Mouse (Mus musculus): Measurements from ENCODE around the gene Nrcam. TPM values are rescaled to one million over a fixed set of nuclear protein-coding genes. Genes with fewer than 3 reads are reported as not detected.

The Nrcam gene
- polyA plus RNA-seq, 1 experiment from 2014 or later, result 5.1 TPM

DNA sequence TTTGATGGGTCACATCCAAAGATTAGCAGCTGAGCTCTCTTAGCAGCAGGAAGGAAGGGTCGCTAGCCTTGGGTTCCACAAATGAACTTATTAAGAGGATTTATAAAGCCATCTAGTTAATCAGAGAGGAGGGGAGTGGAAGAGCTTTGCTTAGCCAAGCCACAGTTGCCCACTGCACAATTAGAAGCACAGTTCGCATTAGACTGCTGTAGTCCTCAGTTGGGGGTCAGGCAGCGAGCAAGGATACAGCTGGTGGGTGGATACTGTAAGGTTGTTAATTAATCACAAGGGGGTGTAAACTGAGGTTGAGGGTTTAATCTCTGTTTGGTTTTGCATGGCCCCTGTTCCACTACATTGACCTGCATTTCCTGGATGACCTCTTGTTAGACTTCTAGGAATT, 152.7 kb downstream of the Nrcam start:
- H3K27me3 ChIP-seq (ENCODE audit: insufficient read depth, low read length), result no peaks in the 10 kb centered on the region
- H3K4me1 ChIP-seq (replicated peaks; ENCODE audit: insufficient read depth, low read length), result no peaks in the 10 kb centered on the region
- no peak for TF ChIP-seq CTCF (IDR thresholded peaks at IDR 0.05; ENCODE audit: low read depth)
- H3K36me3 ChIP-seq (ENCODE audit: insufficient read depth, low read length), result no peaks in the 10 kb centered on the region
- no peak overlapping the region for H3K27ac ChIP-seq
- no peak for DNase-seq (ENCODE audit: low spot score)
- H3K9me3 ChIP-seq (replicated peaks; ENCODE audit: low read length), result no peaks in the 10 kb centered on the region
- no peak overlapping the region for H3K4me2 ChIP-seq (ENCODE audit: low read length)
- H3K9ac ChIP-seq (ENCODE audit: low read depth, low read length), result no peak overlapping the region
- ATAC-seq (replicated peaks; ENCODE audit: low FRiP score, low read depth), result no peak
- H3K4me3 ChIP-seq (replicated peaks; ENCODE audit: low read depth, low read length), result no peak overlapping the region
- WGBS, result 23% methylated on average over 3 of the region's 3 CpGs

DNA sequence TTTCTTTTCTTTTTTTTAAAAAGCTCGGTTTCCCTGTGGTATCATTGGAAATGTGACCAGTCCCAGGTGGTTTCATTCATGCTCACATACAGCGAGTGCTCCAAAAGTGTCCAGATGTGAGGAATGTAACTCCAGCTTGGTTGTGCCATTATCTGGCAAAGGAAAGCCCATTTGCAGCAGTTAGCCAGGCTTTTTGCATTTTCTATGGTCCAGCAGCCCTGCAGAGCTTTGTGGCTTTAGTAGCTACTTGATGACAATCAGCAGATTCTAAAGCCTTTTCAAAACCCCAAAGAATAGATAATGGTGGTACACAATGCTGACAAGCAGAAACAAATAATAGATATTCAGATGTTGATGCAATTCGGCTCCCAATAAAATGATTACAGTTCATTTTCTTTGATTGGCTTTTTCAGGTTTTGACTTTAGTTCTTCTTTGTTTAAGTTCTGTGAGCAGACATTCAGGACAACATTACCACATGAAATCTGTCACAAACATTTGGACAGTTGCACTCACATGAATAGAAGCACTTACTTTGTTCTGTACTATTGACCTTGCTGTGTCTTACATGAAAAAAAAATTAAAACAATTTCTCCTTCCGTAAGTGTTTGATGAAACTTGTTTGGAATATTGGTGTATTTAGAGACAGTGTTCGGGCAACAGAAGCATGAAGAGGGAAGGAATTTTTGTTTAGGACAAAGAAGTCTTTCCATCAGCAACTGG, 164.2 kb downstream of the Nrcam start:
- TF ChIP-seq CTCF (IDR thresholded peaks at IDR 0.05; ENCODE audit: low read depth), result no peak
- no peaks in the 10 kb centered on the region for H3K27me3 ChIP-seq (ENCODE audit: insufficient read depth, low read length)
- H3K36me3 ChIP-seq (ENCODE audit: insufficient read depth, low read length), result no peaks in the 10 kb centered on the region
- H3K9ac ChIP-seq (ENCODE audit: low read depth, low read length), result no peak overlapping the region
- H3K27ac ChIP-seq, result no peak overlapping the region
- H3K9me3 ChIP-seq (replicated peaks; ENCODE audit: low read length), result no peaks in the 10 kb centered on the region
- DNase-seq (ENCODE audit: low spot score), result no peak
- no peak overlapping the region for H3K4me3 ChIP-seq (replicated peaks; ENCODE audit: low read depth, low read length)
- WGBS, result 63% methylated on average over 5 of the region's 5 CpGs
- H3K4me1 ChIP-seq (replicated peaks; ENCODE audit: insufficient read depth, low read length), result no peaks in the 10 kb centered on the region
- no peak overlapping the region for H3K4me2 ChIP-seq (ENCODE audit: low read length)
- ATAC-seq (replicated peaks; ENCODE audit: low FRiP score, low read depth), result no peak

DNA sequence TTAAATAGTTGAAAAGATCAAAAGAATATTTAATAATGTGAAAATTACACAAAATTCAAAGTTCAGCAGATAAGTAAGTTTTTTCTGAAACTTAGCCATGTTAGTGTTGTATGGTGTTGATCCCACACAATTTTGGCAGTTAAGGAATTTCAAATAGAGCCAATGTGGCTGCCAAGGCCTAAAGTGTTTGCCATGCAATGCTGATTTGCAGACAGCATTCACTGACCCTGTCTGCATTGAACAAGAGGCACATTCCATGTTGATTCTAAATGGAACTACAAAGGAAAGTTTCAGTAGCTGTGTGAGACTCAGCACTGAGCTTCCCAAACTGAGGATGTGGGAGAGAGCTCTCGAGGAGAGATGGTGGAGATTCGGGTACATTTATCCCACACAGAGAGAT, 169.1 kb downstream of the Nrcam start:
- no peak overlapping the region for H3K4me3 ChIP-seq (replicated peaks; ENCODE audit: low read depth, low read length)
- WGBS, result 82% methylated on average over 2 of the region's 2 CpGs
- no peaks in the 10 kb centered on the region for H3K4me1 ChIP-seq (replicated peaks; ENCODE audit: insufficient read depth, low read length)
- H3K27ac ChIP-seq, result no peak overlapping the region
- ATAC-seq (replicated peaks; ENCODE audit: low FRiP score, low read depth), result no peak
- H3K27me3 ChIP-seq (ENCODE audit: insufficient read depth, low read length), result no peaks in the 10 kb centered on the region
- no peaks in the 10 kb centered on the region for H3K9me3 ChIP-seq (replicated peaks; ENCODE audit: low read length)
- no peak for TF ChIP-seq CTCF (IDR thresholded peaks at IDR 0.05; ENCODE audit: low read depth)
- no peaks in the 10 kb centered on the region for H3K36me3 ChIP-seq (ENCODE audit: insufficient read depth, low read length)
- DNase-seq (ENCODE audit: low spot score), result no peak
- no peak overlapping the region for H3K4me2 ChIP-seq (ENCODE audit: low read length)
- no peak overlapping the region for H3K9ac ChIP-seq (ENCODE audit: low read depth, low read length)

DNA sequence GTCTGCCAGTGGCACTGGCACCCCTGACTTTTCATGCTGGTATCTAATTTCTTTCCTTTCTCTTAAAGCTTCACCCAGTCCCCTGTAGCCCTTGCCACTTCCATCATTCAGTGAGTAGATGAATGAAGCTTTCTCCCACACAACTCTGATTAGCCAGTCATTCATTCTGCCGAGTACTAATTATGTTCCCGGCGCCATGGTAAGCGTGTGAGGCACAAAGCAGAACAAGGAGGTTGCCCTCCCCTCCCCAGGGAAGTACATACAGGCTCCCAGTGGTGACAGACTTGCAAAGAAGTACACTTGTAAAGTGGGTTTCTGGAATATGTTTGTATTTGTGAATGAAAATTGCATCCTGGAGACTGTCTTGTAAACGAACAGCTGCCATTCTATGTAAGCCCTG, 170.2 kb downstream of the Nrcam start:
- Histone ChIP-seq H3K4me1 (replicated peaks; ENCODE audit: insufficient read depth, low read length) (no peaks in the 10 kb centered on the region), H3K4me3 (replicated peaks; ENCODE audit: low read depth, low read length) (no peak overlapping the region), H3K27me3 (ENCODE audit: insufficient read depth, low read length) (no peaks in the 10 kb centered on the region), H3K9ac (ENCODE audit: low read depth, low read length) (no peak overlapping the region), H3K9me3 (replicated peaks; ENCODE audit: low read length) (no peaks in the 10 kb centered on the region), H3K27ac (no peak overlapping the region), H3K4me2 (ENCODE audit: low read length) (no peak overlapping the region), H3K36me3 (ENCODE audit: insufficient read depth, low read length) (no peaks in the 10 kb centered on the region)
- no peak for DNase-seq (ENCODE audit: low spot score)
- 49% methylated on average over 5 of the region's 5 CpGs for WGBS
- no peak for ATAC-seq (replicated peaks; ENCODE audit: low FRiP score, low read depth)
- no peak for TF ChIP-seq CTCF (IDR thresholded peaks at IDR 0.05; ENCODE audit: low read depth)

DNA sequence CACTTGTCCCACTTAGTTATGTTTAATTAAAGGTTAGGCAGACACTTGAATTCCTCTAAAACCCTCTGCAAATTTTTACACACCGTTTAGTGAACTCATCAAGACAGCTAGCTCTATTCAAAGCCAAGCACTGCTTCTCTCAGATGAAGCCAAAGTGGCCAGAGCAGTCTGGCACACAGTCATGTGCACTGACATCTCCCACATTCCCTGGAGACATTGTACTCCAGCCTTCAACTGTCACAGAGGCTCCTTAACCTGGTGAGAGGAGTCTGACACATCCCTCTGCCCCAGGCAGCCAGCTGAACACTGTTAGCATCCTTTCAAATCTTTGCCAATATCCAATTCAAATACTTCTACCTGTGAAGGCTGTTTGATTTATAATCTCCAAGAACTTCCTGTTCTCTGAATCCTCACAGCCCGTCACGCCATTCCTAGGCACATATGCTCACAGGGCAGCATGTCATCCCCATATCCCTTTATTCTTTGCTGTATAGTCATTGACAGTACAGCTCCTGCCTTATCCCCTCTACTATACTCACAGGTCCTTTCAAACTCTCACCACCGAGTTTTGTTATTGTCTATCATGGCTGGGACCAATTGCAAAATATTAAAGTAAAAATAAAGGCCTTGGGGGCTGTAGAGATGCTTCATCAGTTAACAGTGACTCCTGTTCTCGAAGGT, 173.3 kb downstream of the Nrcam start:
- no peaks in the 10 kb centered on the region for H3K9me3 ChIP-seq (replicated peaks; ENCODE audit: low read length)
- DNase-seq (ENCODE audit: low spot score), result no peak
- no peaks in the 10 kb centered on the region for H3K27me3 ChIP-seq (ENCODE audit: insufficient read depth, low read length)
- no peaks in the 10 kb centered on the region for H3K36me3 ChIP-seq (ENCODE audit: insufficient read depth, low read length)
- no peak overlapping the region for H3K4me3 ChIP-seq (replicated peaks; ENCODE audit: low read depth, low read length)
- no peaks in the 10 kb centered on the region for H3K4me1 ChIP-seq (replicated peaks; ENCODE audit: insufficient read depth, low read length)
- no peak overlapping the region for H3K27ac ChIP-seq
- TF ChIP-seq CTCF (IDR thresholded peaks at IDR 0.05; ENCODE audit: low read depth), result no peak
- H3K9ac ChIP-seq (ENCODE audit: low read depth, low read length), result no peak overlapping the region
- H3K4me2 ChIP-seq (ENCODE audit: low read length), result no peak overlapping the region
- no peak for ATAC-seq (replicated peaks; ENCODE audit: low FRiP score, low read depth)
- 73% methylated on average over 5 of the region's 5 CpGs for WGBS

DNA sequence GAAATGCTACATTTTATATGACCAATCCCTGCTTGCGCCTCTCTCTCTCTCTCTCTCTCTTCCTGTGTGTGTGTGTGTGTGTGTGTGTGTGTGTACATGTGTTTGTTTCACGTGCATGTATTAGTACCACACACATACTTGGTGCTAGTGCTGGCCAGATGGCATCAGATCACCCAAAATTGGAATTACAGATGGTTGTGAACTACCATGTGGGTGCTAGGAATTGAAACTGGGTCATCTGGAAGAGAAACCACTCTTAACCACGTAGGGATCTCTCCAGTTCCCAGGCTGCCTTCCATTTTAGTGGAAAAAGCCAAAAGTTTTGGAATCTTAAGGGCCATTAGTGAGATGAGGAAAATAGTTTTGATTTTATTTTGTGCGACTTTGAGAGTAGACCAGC, 175.1 kb downstream of the Nrcam start:
- Histone ChIP-seq H3K9me3 (replicated peaks; ENCODE audit: low read length) (no peaks in the 10 kb centered on the region), H3K36me3 (ENCODE audit: insufficient read depth, low read length) (no peaks in the 10 kb centered on the region), H3K4me1 (replicated peaks; ENCODE audit: insufficient read depth, low read length) (no peaks in the 10 kb centered on the region), H3K4me3 (replicated peaks; ENCODE audit: low read depth, low read length) (no peak overlapping the region), H3K9ac (ENCODE audit: low read depth, low read length) (no peak overlapping the region), H3K27me3 (ENCODE audit: insufficient read depth, low read length) (no peaks in the 10 kb centered on the region), H3K27ac (no peak overlapping the region), H3K4me2 (ENCODE audit: low read length) (no peak overlapping the region)
- TF ChIP-seq CTCF (IDR thresholded peaks at IDR 0.05; ENCODE audit: low read depth), result no peak
- DNase-seq (ENCODE audit: low spot score) (no peak), ATAC-seq (replicated peaks; ENCODE audit: low FRiP score, low read depth) (no peak)
- 91% methylated on average over 4 of the region's 4 CpGs for WGBS
